Mouse (Mus musculus) ES-Bruce4 (cell line): ENCODE data around the gene Mgp. TPM values are rescaled to one million over a fixed set of nuclear protein-coding genes. Genes with fewer than 3 reads are reported as not detected.

Experiments
- H3K27ac ChIP-seq: 2 replicates; pipeline ENCODE4 v1.5.1; 2012; ENCODE audit warnings: low read length, inconsistent platforms; ENCODE audit not compliant: insufficient read depth
- H3K27me3 ChIP-seq: 2 replicates; pipeline ENCODE4 v1.6.1; 2012; ENCODE audit warnings: mild to moderate bottlenecking, low read length, inconsistent platforms; ENCODE audit not compliant: control insufficient read depth, poor library complexity, insufficient read depth, severe bottlenecking
- H3K36me3 ChIP-seq: 2 replicates; pipeline ENCODE4 v1.6.1; 2012; ENCODE audit warnings: inconsistent platforms, mild to moderate bottlenecking, low read length, moderate library complexity; ENCODE audit not compliant: control insufficient read depth, poor library complexity, insufficient read depth, severe bottlenecking
- H3K4me1 ChIP-seq: one replicate; pipeline ENCODE4 v1.8.1; 2011; ENCODE audit warnings: low read length; ENCODE audit not compliant: control insufficient read depth, insufficient read depth
- H3K4me3 ChIP-seq: 2 replicates; pipeline ENCODE4 v1.5.1; 2011; ENCODE audit warnings: low read depth, mild to moderate bottlenecking, low read length
- H3K9ac ChIP-seq: 2 replicates; pipeline ENCODE4 v1.6.1; 2012; ENCODE audit warnings: low read depth, mild to moderate bottlenecking, inconsistent platforms; ENCODE audit not compliant: poor library complexity, severe bottlenecking
- H3K9me3 ChIP-seq: replicated peaks from 2 replicates; pipeline ENCODE4 v1.6.1; 2012; ENCODE audit warnings: mild to moderate bottlenecking, low read length, inconsistent platforms; ENCODE audit not compliant: control insufficient read depth, poor library complexity, insufficient read depth, severe bottlenecking
- CTCF ChIP-seq: IDR thresholded peaks from one replicate; pipeline ENCODE4 v1.8.1; 2011; ENCODE audit warnings: low read depth, low read length
- EP300 ChIP-seq: IDR thresholded peaks from 2 replicates; pipeline ENCODE4 v1.6.1; 2011; ENCODE audit warnings: low read depth, low read length; ENCODE audit not compliant: insufficient read depth
- POLR2A ChIP-seq: IDR thresholded peaks from one replicate; pipeline ENCODE4 v1.8.1; 2011; ENCODE audit warnings: low read length; ENCODE audit not compliant: insufficient read depth
- polyA plus RNA-seq: library from polyadenylated mRNA; stranded (reverse); fragments of >200 nt; gene quantifications from 2 replicates; pipeline ENCODE4 v1.2.4, GENCODE M21; 2011; ENCODE audit warnings: low read depth; ENCODE audit not compliant: missing spikeins, insufficient read depth, insufficient read length

Mgp gene
- polyA plus RNA-seq, 1 experiment = 9.7 TPM

- Histone ChIP-seq H3K4me1 (no peaks in the 10 kb centered on the region), H3K4me3 (no peak overlapping the region), H3K9ac (no peak overlapping the region), H3K27me3 (no peaks in the 10 kb centered on the region), H3K36me3 (no peaks in the 10 kb centered on the region), H3K27ac (no peak overlapping the region), H3K9me3 (no peaks in the 10 kb centered on the region)
- TF ChIP-seq POLR2A (no peak), CTCF (no peak), EP300 (no peak)
Measured at GRCm38 (mm10) chr6:136847267-136847666, 28.4 kb downstream of the Mgp start.

- no peak overlapping the region for H3K4me3 ChIP-seq
- no peaks in the 10 kb centered on the region for H3K9me3 ChIP-seq
- H3K9ac ChIP-seq = no peak overlapping the region
- no peaks in the 10 kb centered on the region for H3K27me3 ChIP-seq
- H3K27ac ChIP-seq = no peak overlapping the region
- no peaks in the 10 kb centered on the region for H3K4me1 ChIP-seq
- H3K36me3 ChIP-seq = no peaks in the 10 kb centered on the region
- TF ChIP-seq POLR2A (no peak), CTCF (no peak), EP300 (no peak)
Measured at GRCm38 (mm10) chr6:136845706-136846480, 29.7 kb downstream of the Mgp start.

- Histone ChIP-seq H3K4me3 (no peak overlapping the region), H3K9me3 (no peaks in the 10 kb centered on the region), H3K27ac (no peak overlapping the region), H3K27me3 (no peaks in the 10 kb centered on the region), H3K4me1 (no peaks in the 10 kb centered on the region), H3K36me3 (no peaks in the 10 kb centered on the region), H3K9ac (no peak overlapping the region)
- TF ChIP-seq CTCF (no peak), POLR2A (no peak), EP300 (no peak)
Measured at GRCm38 (mm10) chr6:136844903-136845302, 30.7 kb downstream of the Mgp start.

- TF ChIP-seq EP300 (no peak), CTCF (no peak), POLR2A (no peak)
- Histone ChIP-seq H3K27ac (no peak overlapping the region), H3K9me3 (no peaks in the 10 kb centered on the region), H3K27me3 (no peaks in the 10 kb centered on the region), H3K4me3 (no peak overlapping the region), H3K9ac (no peak overlapping the region), H3K36me3 (no peaks in the 10 kb centered on the region), H3K4me1 (no peaks in the 10 kb centered on the region)
Measured at GRCm38 (mm10) chr6:136837323-136837722, 38.3 kb downstream of the Mgp start.

GRCm38 (mm10) chr6:136835352-136835751 is 40.3 kb downstream of the Mgp start, which contains the start of gene Smco3:
Gene Smco3 (minus strand): TSS chr6:136835452.
- Histone ChIP-seq H3K9me3 (no peaks in the 10 kb centered on the region), H3K4me1 (no peaks in the 10 kb centered on the region), H3K36me3 (no peaks in the 10 kb centered on the region), H3K9ac (no peak within 1 kb of the TSS), H3K27me3 (no peaks in the 10 kb centered on the region), H3K4me3 (no peak within 1 kb of the TSS), H3K27ac (no peak within 1 kb of the TSS)
- no peak for TF ChIP-seq POLR2A
- TF ChIP-seq CTCF = no peak
- no peak for TF ChIP-seq EP300

GRCm38 (mm10) chr6:136831712-136832111 is 43.9 kb downstream of the Mgp start:
- H3K4me1 ChIP-seq = no peaks in the 10 kb centered on the region
- TF ChIP-seq POLR2A (no peak), EP300 (no peak), CTCF (no peak)
- no peak overlapping the region for H3K4me3 ChIP-seq
- H3K36me3 ChIP-seq = no peaks in the 10 kb centered on the region
- no peaks in the 10 kb centered on the region for H3K9me3 ChIP-seq
- no peak overlapping the region for H3K9ac ChIP-seq
- H3K27me3 ChIP-seq = no peaks in the 10 kb centered on the region
- H3K27ac ChIP-seq = no peak overlapping the region
